Mouse (Mus musculus) layer of hippocampus, adult 18-20 months (tissue): ENCODE results near the gene Thrb. TPM values are rescaled to one million over a fixed set of nuclear protein-coding genes. Genes with fewer than 3 reads are reported as not detected.

Experiments used
- DNase-seq, 2 experiments: peaks; one replicate each; pipeline ENCODE4 v3.0.0; 2022; ENCODE audit warnings: low spot score in 2 of 2
- total RNA-seq, 2 experiments: library from RNA; stranded (reverse); gene quantifications; 2 replicates each; pipeline ENCODE4 v1.2.3; 2021

The Thrb gene
- total RNA-seq, 2 experiments from 2014 or later, result 51.3 to 58.7 TPM

- DNase-seq, result no peak
These were observed 40.2 kb downstream of the Thrb start for GRCm38 (mm10) chr14:17700228-17700627.

GRCm38 (mm10) chr14:17713297-17713904, 53.3 kb downstream of the Thrb start:
- peak; percentile 23 to 55 for DNase-seq

GRCm38 (mm10) chr14:17719494-17719893, 59.4 kb downstream of the Thrb start:
- no peak for DNase-seq

GRCm38 (mm10) chr14:17722824-17723445, 62.9 kb downstream of the Thrb start:
- peak; percentile 80 to 89 for DNase-seq

GRCm38 (mm10) chr14:17724577-17724976, 64.5 kb downstream of the Thrb start:
- DNase-seq, result no peak

GRCm38 (mm10) chr14:17726906-17727305, 66.8 kb downstream of the Thrb start:
- DNase-seq, result no peak

GRCm38 (mm10) chr14:17727878-17728277, 67.8 kb downstream of the Thrb start:
- no peak for DNase-seq

GRCm38 (mm10) chr14:17728889-17729288, 68.8 kb downstream of the Thrb start:
- no peak for DNase-seq

- DNase-seq, result no peak
These were observed 71.0 kb downstream of the Thrb start for GRCm38 (mm10) chr14:17731020-17731419.

- no peak for DNase-seq
These were observed 73.2 kb downstream of the Thrb start for GRCm38 (mm10) chr14:17733077-17733778.

- DNase-seq, result no peak
These were observed 73.7 kb downstream of the Thrb start for GRCm38 (mm10) chr14:17733779-17734137.

- peak; percentile 13 to 31 for DNase-seq
These were observed 75.4 kb downstream of the Thrb start for GRCm38 (mm10) chr14:17735440-17735839.

- no peak for DNase-seq
These were observed 80.8 kb downstream of the Thrb start for GRCm38 (mm10) chr14:17740903-17741302.

GRCm38 (mm10) chr14:17742264-17742663, 82.2 kb downstream of the Thrb start:
- DNase-seq, result no peak

- peak in 1 of 2 experiments; percentile 10 for DNase-seq
These were observed 83.0 kb downstream of the Thrb start for GRCm38 (mm10) chr14:17742902-17743712.

GRCm38 (mm10) chr14:17743713-17744158, 83.7 kb downstream of the Thrb start:
- DNase-seq, result peak in 1 of 2 experiments; percentile 39

- no peak for DNase-seq
These were observed 87.9 kb downstream of the Thrb start for GRCm38 (mm10) chr14:17747922-17748321.

GRCm38 (mm10) chr14:17748945-17749344, 88.9 kb downstream of the Thrb start:
- no peak for DNase-seq

GRCm38 (mm10) chr14:17751911-17752310, 91.8 kb downstream of the Thrb start:
- no peak for DNase-seq

- no peak for DNase-seq
These were observed 93.4 kb downstream of the Thrb start for GRCm38 (mm10) chr14:17753429-17753828.

- DNase-seq, result no peak
These were observed 96.7 kb downstream of the Thrb start for GRCm38 (mm10) chr14:17756732-17757131.

- DNase-seq, result no peak
These were observed 107.9 kb downstream of the Thrb start for GRCm38 (mm10) chr14:17767987-17768386.
